Mouse (Mus musculus): ENCODE measurements around the gene Ephb2.

DNA sequence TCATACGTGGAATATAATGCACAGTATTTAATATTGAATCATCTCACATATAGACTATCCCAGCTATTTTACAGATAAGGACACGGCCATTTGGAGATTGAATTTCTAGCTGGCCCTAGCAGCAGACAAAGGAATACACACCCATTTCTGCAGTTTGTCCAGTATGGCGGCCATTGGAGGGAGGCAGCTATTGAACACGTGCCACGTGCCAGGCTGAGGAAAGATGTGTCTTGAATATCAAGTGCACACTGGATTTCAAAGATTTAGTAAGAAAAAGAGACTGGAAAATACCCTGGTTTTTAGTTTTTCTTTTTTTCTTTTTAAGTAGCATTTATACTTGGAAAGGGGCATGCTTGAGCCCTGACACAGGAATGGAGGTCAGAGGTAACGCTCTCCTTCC lies 11.4 kb upstream of the Ephb2 start:
- TF ChIP-seq CTCF (IDR thresholded peaks at IDR 0.05; ENCODE audit: control insufficient read depth, insufficient read depth, insufficient replicate concordance, low read depth, low read length) (no peak), POLR2A (IDR thresholded peaks at IDR 0.05; ENCODE audit: control insufficient read depth, low read depth, low read length) (no peak)

Data from testis, adult 2 months (tissue).